Mouse (Mus musculus): ENCODE measurements at regions not wholly inside any gene's neighbourhood (a gene's known extent, or its start where the extent isn't known, plus 50 kb on each side); places are given as distances from the start of the nearest gene placed in this dataset.

DNA sequence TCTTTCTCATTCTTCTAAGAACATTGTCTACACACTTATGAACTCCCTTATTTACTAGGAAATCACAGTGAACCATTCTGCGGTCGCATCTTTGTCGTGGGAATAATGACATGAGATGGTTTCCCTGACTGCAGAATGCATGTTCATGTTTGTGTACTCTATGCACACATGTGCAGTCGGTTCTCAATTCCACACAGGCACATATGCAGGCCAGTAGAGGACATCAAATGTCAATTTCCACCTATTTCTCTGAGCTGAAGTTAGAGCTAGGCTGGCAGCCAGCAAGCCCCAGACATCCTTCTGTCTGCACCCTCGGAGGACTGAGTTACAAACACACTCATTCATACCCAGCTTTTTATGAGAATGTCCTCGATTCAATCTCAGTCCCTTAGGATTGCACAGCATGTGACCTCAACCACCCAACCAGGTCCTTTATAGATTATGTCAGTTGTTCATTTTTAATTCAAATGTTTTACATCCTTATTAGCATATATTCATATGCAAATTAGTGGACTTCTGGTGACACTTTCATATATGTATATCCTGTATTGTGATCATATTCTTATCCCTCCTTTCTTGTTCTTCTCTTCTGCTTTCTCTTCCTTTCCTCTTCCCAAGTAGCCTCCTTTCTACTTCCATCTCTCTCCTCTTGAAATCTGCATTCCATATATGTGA is 202.7 kb downstream of the Rpl36a-ps1 start:
- Histone ChIP-seq H3K9me3 (ENCODE audit: control insufficient read depth, low read length) (no peaks in the 10 kb centered on the region), H3K4me1 (ENCODE audit: control insufficient read depth, insufficient read depth, low read length) (0 out of 2 replicates have a peak, but pooled peaks cover 5% of the 10 kb centered on the region), H3K27ac (replicated peaks; ENCODE audit: low read depth, low read length) (no peak overlapping the region), H3K9ac (replicated peaks; ENCODE audit: low read length) (no peak overlapping the region), H3K4me3 (replicated peaks; ENCODE audit: low read depth, low read length) (no peak overlapping the region), H3K4me2 (ENCODE audit: low read length) (no peak overlapping the region), H3K27me3 (ENCODE audit: control insufficient read depth, insufficient read depth, low read length) (no peaks in the 10 kb centered on the region), H3K36me3 (ENCODE audit: control insufficient read depth, insufficient read depth, low read length) (no peaks in the 10 kb centered on the region)
- ATAC-seq (ENCODE audit: low FRiP score, low TSS enrichment) (no peak), DNase-seq (no peak)
- WGBS = 68% methylated on average over 6 of the region's 6 CpGs

DNA sequence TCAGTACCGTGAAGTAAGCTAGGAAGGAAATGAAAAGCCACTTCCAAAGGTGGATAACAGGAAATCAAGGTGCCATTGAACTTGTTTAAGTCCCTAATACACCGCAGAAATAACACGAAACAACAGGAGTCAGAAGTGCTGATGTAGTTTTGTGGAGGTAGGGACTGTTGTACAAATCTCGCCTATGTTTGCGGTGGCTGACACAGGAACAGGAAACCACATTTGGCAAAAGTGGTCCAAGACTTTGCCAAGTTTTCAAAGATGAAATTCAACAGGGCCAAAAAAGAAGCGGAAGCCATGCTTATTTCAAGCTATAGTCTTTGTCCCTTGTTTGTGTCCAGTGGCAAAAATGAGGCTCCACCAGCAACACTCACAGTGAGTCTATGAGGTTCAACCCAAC is 204.3 kb downstream of the Rpl36a-ps1 start:
- Histone ChIP-seq H3K4me3 (replicated peaks; ENCODE audit: low read depth, low read length) (no peak overlapping the region), H3K9me3 (ENCODE audit: control insufficient read depth, low read length) (no peaks in the 10 kb centered on the region), H3K27me3 (ENCODE audit: control insufficient read depth, insufficient read depth, low read length) (no peaks in the 10 kb centered on the region), H3K4me1 (ENCODE audit: control insufficient read depth, insufficient read depth, low read length) (0 out of 2 replicates have a peak, but pooled peaks cover 5% of the 10 kb centered on the region), H3K27ac (replicated peaks; ENCODE audit: low read depth, low read length) (no peak overlapping the region), H3K4me2 (ENCODE audit: low read length) (no peak overlapping the region), H3K36me3 (ENCODE audit: control insufficient read depth, insufficient read depth, low read length) (no peaks in the 10 kb centered on the region), H3K9ac (replicated peaks; ENCODE audit: low read length) (no peak overlapping the region)
- ATAC-seq (ENCODE audit: low FRiP score, low TSS enrichment) = no peak
- DNase-seq = no peak
- 95% methylated on average over 6 of the region's 6 CpGs for WGBS

DNA sequence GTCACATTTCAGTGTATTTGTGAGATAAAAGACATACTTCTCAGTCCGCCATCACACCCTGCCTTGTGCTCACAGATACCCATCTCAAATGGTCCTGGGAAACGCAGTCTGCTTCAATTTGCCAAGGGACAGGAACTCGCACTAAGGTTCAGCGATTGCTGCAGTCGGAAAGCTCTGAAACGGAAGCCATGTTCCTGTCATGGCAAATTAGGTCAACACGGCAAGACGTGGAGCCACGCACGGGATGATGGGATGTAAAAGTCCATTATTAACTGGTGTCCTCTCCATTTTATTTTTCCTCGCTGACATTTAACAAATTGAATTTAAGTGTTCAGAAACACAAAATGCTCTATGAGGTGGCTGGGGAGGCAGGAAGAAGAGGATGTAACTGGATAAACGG is 212.4 kb downstream of the Rpl36a-ps1 start:
- no peak overlapping the region for H3K4me2 ChIP-seq (ENCODE audit: low read length)
- H3K27ac ChIP-seq (replicated peaks; ENCODE audit: low read depth, low read length) = no peak overlapping the region
- no peaks in the 10 kb centered on the region for H3K9me3 ChIP-seq (ENCODE audit: control insufficient read depth, low read length)
- no peak overlapping the region for H3K9ac ChIP-seq (replicated peaks; ENCODE audit: low read length)
- H3K36me3 ChIP-seq (ENCODE audit: control insufficient read depth, insufficient read depth, low read length) = no peaks in the 10 kb centered on the region
- H3K27me3 ChIP-seq (ENCODE audit: control insufficient read depth, insufficient read depth, low read length) = no peaks in the 10 kb centered on the region
- no peaks in the 10 kb centered on the region for H3K4me1 ChIP-seq (ENCODE audit: control insufficient read depth, insufficient read depth, low read length)
- no peak overlapping the region for H3K4me3 ChIP-seq (replicated peaks; ENCODE audit: low read depth, low read length)
- ATAC-seq (ENCODE audit: low FRiP score, low TSS enrichment) (no peak), DNase-seq (no peak)
- WGBS = 91% methylated on average over 12 of the region's 12 CpGs

DNA sequence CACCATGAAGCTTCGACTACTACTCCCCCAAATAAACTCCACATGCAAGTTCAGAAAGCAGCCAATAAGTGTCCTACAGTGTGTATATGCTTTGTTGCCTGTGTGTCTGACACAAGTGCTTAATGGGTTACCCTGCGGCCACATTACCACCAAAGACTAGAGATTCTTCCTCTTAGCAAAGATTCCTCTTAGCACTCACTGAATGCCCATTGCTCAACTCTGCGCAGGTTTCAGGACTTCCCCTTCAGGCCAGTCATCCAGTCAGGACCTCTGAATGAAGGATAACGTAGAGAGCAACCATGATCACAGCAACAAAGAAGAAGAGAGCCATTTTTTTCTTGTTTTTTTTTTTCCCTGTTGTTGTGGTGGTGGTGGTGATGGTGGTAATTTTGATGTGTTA is 222.0 kb downstream of the Rpl36a-ps1 start:
- DNase-seq (no peak), ATAC-seq (ENCODE audit: low FRiP score, low TSS enrichment) (no peak)
- no peaks in the 10 kb centered on the region for H3K9me3 ChIP-seq (ENCODE audit: control insufficient read depth, low read length)
- H3K4me2 ChIP-seq (ENCODE audit: low read length) = no peak overlapping the region
- WGBS = 85% methylated on average over 4 of the region's 4 CpGs
- H3K27ac ChIP-seq (replicated peaks; ENCODE audit: low read depth, low read length) = no peak overlapping the region
- H3K4me1 ChIP-seq (ENCODE audit: control insufficient read depth, insufficient read depth, low read length) = no peaks in the 10 kb centered on the region
- H3K9ac ChIP-seq (replicated peaks; ENCODE audit: low read length) = no peak overlapping the region
- H3K4me3 ChIP-seq (replicated peaks; ENCODE audit: low read depth, low read length) = no peak overlapping the region
- H3K36me3 ChIP-seq (ENCODE audit: control insufficient read depth, insufficient read depth, low read length) = no peaks in the 10 kb centered on the region
- no peaks in the 10 kb centered on the region for H3K27me3 ChIP-seq (ENCODE audit: control insufficient read depth, insufficient read depth, low read length)

DNA sequence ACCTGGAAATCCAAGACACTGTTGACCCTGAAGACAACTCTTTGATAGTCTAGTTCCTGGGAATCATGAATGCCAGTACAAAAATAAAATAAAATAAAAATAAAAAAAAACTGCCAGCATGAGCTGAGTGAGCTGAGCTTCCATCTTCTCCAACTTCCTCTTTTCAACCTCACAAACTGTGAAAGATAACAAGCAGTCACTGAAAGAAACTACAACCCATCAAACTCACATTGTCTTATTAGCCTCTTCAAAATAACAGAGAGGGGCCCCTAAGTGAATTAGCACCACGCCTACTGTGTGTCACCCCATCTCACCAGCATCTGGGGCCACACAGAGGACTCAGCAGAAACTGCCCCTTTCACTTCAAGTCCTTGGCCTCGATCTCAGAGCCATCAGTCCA is 225.3 kb downstream of the Rpl36a-ps1 start:
- DNase-seq (no peak), ATAC-seq (ENCODE audit: low FRiP score, low TSS enrichment) (no peak)
- no peak overlapping the region for H3K27ac ChIP-seq (replicated peaks; ENCODE audit: low read depth, low read length)
- no peak overlapping the region for H3K4me2 ChIP-seq (ENCODE audit: low read length)
- H3K36me3 ChIP-seq (ENCODE audit: control insufficient read depth, insufficient read depth, low read length) = no peaks in the 10 kb centered on the region
- no peaks in the 10 kb centered on the region for H3K27me3 ChIP-seq (ENCODE audit: control insufficient read depth, insufficient read depth, low read length)
- 89% methylated on average over 2 of the region's 2 CpGs for WGBS
- H3K4me1 ChIP-seq (ENCODE audit: control insufficient read depth, insufficient read depth, low read length) = no peaks in the 10 kb centered on the region
- H3K4me3 ChIP-seq (replicated peaks; ENCODE audit: low read depth, low read length) = no peak overlapping the region
- no peaks in the 10 kb centered on the region for H3K9me3 ChIP-seq (ENCODE audit: control insufficient read depth, low read length)
- no peak overlapping the region for H3K9ac ChIP-seq (replicated peaks; ENCODE audit: low read length)

DNA sequence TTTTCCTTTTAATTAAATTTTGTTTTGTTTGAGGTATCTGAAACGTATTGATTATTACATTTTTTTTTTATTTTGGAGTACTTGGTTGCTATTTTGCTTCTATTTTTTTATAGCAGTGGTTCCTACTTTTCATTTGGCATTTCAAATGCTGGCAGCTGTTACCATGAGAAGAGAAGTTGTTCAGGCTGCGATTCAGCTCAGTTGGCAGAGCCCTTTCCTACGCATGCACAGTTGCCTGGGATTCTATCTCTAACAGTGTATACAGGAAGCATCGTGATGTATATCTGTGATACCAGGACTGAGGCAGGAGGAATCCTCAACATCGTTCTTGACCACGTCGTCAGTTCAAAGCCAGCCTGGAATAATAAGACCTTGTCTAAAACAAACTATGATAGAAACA is 226.6 kb downstream of the Rpl36a-ps1 start:
- Histone ChIP-seq H3K27ac (replicated peaks; ENCODE audit: low read depth, low read length) (no peak overlapping the region), H3K9ac (replicated peaks; ENCODE audit: low read length) (no peak overlapping the region), H3K36me3 (ENCODE audit: control insufficient read depth, insufficient read depth, low read length) (no peaks in the 10 kb centered on the region), H3K27me3 (ENCODE audit: control insufficient read depth, insufficient read depth, low read length) (no peaks in the 10 kb centered on the region), H3K4me3 (replicated peaks; ENCODE audit: low read depth, low read length) (no peak overlapping the region), H3K4me2 (ENCODE audit: low read length) (no peak overlapping the region), H3K9me3 (ENCODE audit: control insufficient read depth, low read length) (no peaks in the 10 kb centered on the region), H3K4me1 (ENCODE audit: control insufficient read depth, insufficient read depth, low read length) (no peaks in the 10 kb centered on the region)
- 91% methylated on average over 7 of the region's 7 CpGs for WGBS
- DNase-seq (no peak), ATAC-seq (ENCODE audit: low FRiP score, low TSS enrichment) (no peak)

DNA sequence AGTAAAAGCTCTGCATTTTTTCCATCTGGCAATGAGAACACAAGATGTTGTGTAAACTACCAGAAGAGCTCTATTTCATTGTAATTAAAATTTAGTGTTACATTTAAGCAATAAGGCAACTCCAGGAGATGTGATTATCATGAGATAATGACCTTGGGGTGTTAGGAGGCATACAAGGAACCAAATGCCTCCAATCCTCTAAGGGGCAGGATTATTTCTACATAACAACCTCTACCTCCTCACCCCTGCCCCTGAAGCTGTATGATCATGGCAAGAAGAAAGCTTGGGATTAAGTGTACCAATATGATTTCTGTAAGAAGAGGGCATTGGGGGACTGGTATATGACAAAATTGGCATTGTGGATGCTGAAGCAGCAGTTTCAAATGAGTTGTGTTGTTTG is 228.8 kb downstream of the Rpl36a-ps1 start:
- Histone ChIP-seq H3K27ac (replicated peaks; ENCODE audit: low read depth, low read length) (no peak overlapping the region), H3K4me3 (replicated peaks; ENCODE audit: low read depth, low read length) (no peak overlapping the region), H3K4me1 (ENCODE audit: control insufficient read depth, insufficient read depth, low read length) (no peaks in the 10 kb centered on the region), H3K4me2 (ENCODE audit: low read length) (no peak overlapping the region), H3K36me3 (ENCODE audit: control insufficient read depth, insufficient read depth, low read length) (no peaks in the 10 kb centered on the region), H3K27me3 (ENCODE audit: control insufficient read depth, insufficient read depth, low read length) (no peaks in the 10 kb centered on the region), H3K9me3 (ENCODE audit: control insufficient read depth, low read length) (no peaks in the 10 kb centered on the region), H3K9ac (replicated peaks; ENCODE audit: low read length) (no peak overlapping the region)
- ATAC-seq (ENCODE audit: low FRiP score, low TSS enrichment) (no peak), DNase-seq (no peak)

DNA sequence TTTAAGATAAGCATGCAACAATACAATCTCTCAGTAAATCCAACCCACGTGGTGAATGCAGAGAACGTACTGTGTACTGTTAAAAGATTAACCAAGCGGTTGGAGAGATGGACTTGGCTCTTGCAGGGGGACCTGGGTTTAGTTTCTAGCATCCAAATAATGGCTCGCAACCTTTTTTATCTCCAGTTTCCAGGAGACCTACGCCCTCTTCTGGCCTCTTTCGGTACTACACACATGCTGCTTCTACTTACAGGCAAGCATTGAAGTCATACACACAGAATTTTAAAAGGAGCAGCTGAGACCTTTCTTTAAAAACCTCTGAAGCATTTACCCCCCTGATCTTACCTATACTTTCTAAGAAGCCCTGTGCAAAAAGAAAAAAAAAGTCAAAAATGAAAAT is 243.4 kb downstream of the Rpl36a-ps1 start:
- no peak for DNase-seq
- H3K27me3 ChIP-seq (ENCODE audit: control insufficient read depth, insufficient read depth, low read length) = no peaks in the 10 kb centered on the region
- H3K27ac ChIP-seq (replicated peaks; ENCODE audit: low read depth, low read length) = no peak overlapping the region
- no peak overlapping the region for H3K9ac ChIP-seq (replicated peaks; ENCODE audit: low read length)
- H3K4me3 ChIP-seq (replicated peaks; ENCODE audit: low read depth, low read length) = no peak overlapping the region
- H3K4me2 ChIP-seq (ENCODE audit: low read length) = no peak overlapping the region
- no peaks in the 10 kb centered on the region for H3K36me3 ChIP-seq (ENCODE audit: control insufficient read depth, insufficient read depth, low read length)
- H3K4me1 ChIP-seq (ENCODE audit: control insufficient read depth, insufficient read depth, low read length) = no peaks in the 10 kb centered on the region
- 92% methylated on average over 6 of the region's 6 CpGs for WGBS
- no peaks in the 10 kb centered on the region for H3K9me3 ChIP-seq (ENCODE audit: control insufficient read depth, low read length)
- no peak for ATAC-seq (ENCODE audit: low FRiP score, low TSS enrichment)

DNA sequence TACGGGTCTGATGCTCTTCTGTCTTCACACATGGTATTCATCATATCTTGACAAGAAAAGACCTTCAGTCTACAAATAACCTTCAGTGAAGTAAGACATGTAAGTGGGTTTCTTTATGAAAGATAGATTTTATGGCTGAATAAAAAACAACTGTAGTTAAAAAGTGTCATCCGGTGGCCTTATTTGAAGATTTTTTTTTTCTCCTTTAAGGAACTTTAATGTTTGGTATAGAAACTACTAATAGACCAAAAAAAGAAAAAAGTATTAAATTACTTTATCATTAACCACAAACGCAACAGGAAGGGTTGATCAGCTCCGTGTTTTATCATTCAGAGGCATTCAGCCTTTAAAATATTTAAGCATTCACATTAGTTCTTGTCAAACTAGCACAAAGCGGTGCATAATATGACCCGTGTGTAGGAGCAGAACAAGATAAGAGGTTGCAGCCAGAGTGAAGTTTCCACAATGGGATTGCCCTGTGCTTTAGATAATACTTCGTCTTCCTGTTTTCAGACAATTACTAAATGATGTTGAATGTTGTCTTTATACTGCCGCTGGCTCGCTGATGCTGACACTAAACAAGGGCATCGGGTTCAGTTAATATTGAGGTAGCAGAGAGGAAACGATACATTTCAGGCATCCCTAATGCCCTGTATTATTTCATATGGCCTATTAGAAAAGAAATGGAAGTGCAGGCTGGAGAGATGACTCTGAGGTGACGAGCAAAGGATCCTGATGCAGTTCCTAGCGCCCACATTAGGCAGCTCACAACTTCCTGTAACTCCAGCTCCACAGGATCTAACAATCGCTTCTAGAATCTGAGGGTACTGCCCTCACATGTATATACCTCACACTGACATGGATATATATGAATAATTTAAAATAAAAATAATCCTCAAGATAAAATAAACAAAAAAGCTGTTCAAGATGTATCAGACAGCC is 244.8 kb downstream of the Rpl36a-ps1 start:
- Histone ChIP-seq H3K9me3 (ENCODE audit: control insufficient read depth, low read length) (no peaks in the 10 kb centered on the region), H3K27ac (replicated peaks; ENCODE audit: low read depth, low read length) (no peak overlapping the region), H3K9ac (replicated peaks; ENCODE audit: low read length) (no peak overlapping the region), H3K4me2 (ENCODE audit: low read length) (no peak overlapping the region), H3K36me3 (ENCODE audit: control insufficient read depth, insufficient read depth, low read length) (no peaks in the 10 kb centered on the region), H3K27me3 (ENCODE audit: control insufficient read depth, insufficient read depth, low read length) (no peaks in the 10 kb centered on the region), H3K4me1 (ENCODE audit: control insufficient read depth, insufficient read depth, low read length) (no peaks in the 10 kb centered on the region), H3K4me3 (replicated peaks; ENCODE audit: low read depth, low read length) (no peak overlapping the region)
- DNase-seq (no peak), ATAC-seq (ENCODE audit: low FRiP score, low TSS enrichment) (no peak)
- 92% methylated on average over 14 of the region's 14 CpGs for WGBS

All from midbrain, embryonic 14.5 days (tissue).